In the genomic region with DNA sequence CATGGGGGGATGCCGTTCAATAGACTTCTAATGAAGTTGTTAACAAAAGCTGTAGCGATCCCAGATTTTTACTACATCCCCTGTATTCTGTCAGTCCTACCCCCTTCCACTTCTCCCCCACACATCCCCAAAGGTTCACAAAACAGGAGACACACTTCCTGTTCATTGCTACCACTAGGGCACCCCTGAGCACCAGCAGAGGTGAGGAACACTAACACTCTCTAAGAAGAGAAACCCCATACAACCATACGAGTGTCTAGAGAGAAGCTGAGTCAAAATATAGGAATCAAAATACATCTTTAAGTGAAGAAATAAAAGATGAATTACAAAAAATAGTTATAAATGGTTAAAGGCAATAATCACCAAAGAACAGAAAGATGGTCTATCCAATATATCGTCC, we compare ENCODE assay signal across 16 mouse cellular contexts. TPM values are rescaled to one million over a fixed set of nuclear protein-coding genes. Genes with fewer than 3 reads are reported as not detected.
DNase-seq lines count a peak whose midpoint lies in the region; ATAC-seq and TF ChIP-seq lines count a peak whose summit lies in the region.
"Had no signal": no experiment of that assay in that cellular context is flagged by ENCODE, and none has a peak within 500 bp of the region (broad histone marks: within the 10 kb centered on the region; RNA-seq: fewer than 3 reads in every experiment).

No protein-coding gene starts in this region.

- H3K9ac ChIP-seq in forebrain, postnatal 0 days = no peak overlapping the region
- H3K9ac ChIP-seq in forebrain, embryonic 13.5 days = no peak overlapping the region
- no peak overlapping the region for H3K9ac ChIP-seq in kidney, postnatal 0 days (ENCODE audit: low read depth, low read length)
- H3K9ac ChIP-seq in embryonic facial prominence, embryonic 14.5 days (ENCODE audit: low read depth, low read length) = no peak overlapping the region
- no peak overlapping the region for H3K9ac ChIP-seq in neural tube, embryonic 12.5 days
- H3K9ac ChIP-seq: heart, embryonic 13.5 days; limb, embryonic 15.5 days had no signal

- peak; percentile 24; the same call in 1 of the 2 replicates for TF ChIP-seq CTCF in forebrain, postnatal 0 days (IDR thresholded peaks at IDR 0.05; ENCODE audit: low read depth)
- TF ChIP-seq CTCF in kidney, postnatal 0 days (IDR thresholded peaks at IDR 0.05; ENCODE audit: low read depth) = peak; percentile 47; the same call in 1 of the 2 replicates

- WGBS in forebrain, postnatal 0 days = 50% methylated on average over 4 of the region's 4 CpGs
- WGBS in forebrain, embryonic 13.5 days = 67% methylated on average over 4 of the region's 4 CpGs
- 59% methylated on average over 4 of the region's 4 CpGs for WGBS in kidney, postnatal 0 days
- WGBS in embryonic facial prominence, embryonic 14.5 days = 62% methylated on average over 4 of the region's 4 CpGs
- 34% methylated on average over 4 of the region's 4 CpGs for WGBS in neural tube, embryonic 12.5 days

- no peaks in the 10 kb centered on the region for H3K9me3 ChIP-seq in forebrain, postnatal 0 days (ENCODE audit: low read length)
- H3K9me3 ChIP-seq in forebrain, embryonic 13.5 days (replicated peaks) = peaks cover 9% of the 10 kb centered on the region; the same call in 1 of the 2 replicates
- H3K9me3 ChIP-seq in kidney, postnatal 0 days (replicated peaks; ENCODE audit: low read length) = no peaks in the 10 kb centered on the region
- H3K9me3 ChIP-seq in embryonic facial prominence, embryonic 14.5 days (ENCODE audit: control insufficient read depth, low read length) = no peaks in the 10 kb centered on the region
- no peaks in the 10 kb centered on the region for H3K9me3 ChIP-seq in neural tube, embryonic 12.5 days
- H3K9me3 ChIP-seq: limb, embryonic 15.5 days had no signal

- H3K36me3 ChIP-seq in forebrain, postnatal 0 days (ENCODE audit: insufficient read depth) = no peaks in the 10 kb centered on the region
- H3K36me3 ChIP-seq in forebrain, embryonic 13.5 days (ENCODE audit: poor library complexity, severe bottlenecking) = no peaks in the 10 kb centered on the region
- no peaks in the 10 kb centered on the region for H3K36me3 ChIP-seq in kidney, postnatal 0 days (ENCODE audit: insufficient read depth, low read length)
- no peaks in the 10 kb centered on the region for H3K36me3 ChIP-seq in embryonic facial prominence, embryonic 14.5 days (ENCODE audit: control insufficient read depth, insufficient read depth, low read length)
- H3K36me3 ChIP-seq in neural tube, embryonic 12.5 days = no peaks in the 10 kb centered on the region
- H3K36me3 ChIP-seq: heart, embryonic 13.5 days; limb, embryonic 15.5 days had no signal

- H3K4me2 ChIP-seq in forebrain, postnatal 0 days (ENCODE audit: low read depth) = no peak overlapping the region
- H3K4me2 ChIP-seq in forebrain, embryonic 13.5 days = no peak overlapping the region
- no peak overlapping the region for H3K4me2 ChIP-seq in kidney, postnatal 0 days (ENCODE audit: low read length)
- no peak overlapping the region for H3K4me2 ChIP-seq in embryonic facial prominence, embryonic 14.5 days (ENCODE audit: low read depth, low read length)
- H3K4me2 ChIP-seq in neural tube, embryonic 12.5 days (replicated peaks) = no peak overlapping the region; the same call in 1 of the 2 replicates
- H3K4me2 ChIP-seq: heart, embryonic 13.5 days had no signal

- DNase-seq in forebrain, postnatal 0 days = no peak
- DNase-seq in kidney, postnatal 0 days (ENCODE audit: low spot score) = no peak
- DNase-seq in kidney, postnatal 10 days = no peak
- no peak for DNase-seq in embryonic facial prominence, embryonic 14.5 days (ENCODE audit: low spot score)
- no peak for DNase-seq in urinary bladder, postnatal 10 days (ENCODE audit: low spot score)
- no peak for DNase-seq in spleen, adult 18-20 months
- DNase-seq: adrenal gland, adult 8-10 months; cerebellum, adult 2 months; gastrocnemius, postnatal 25 days; lung, adult 2 months; thymus, postnatal 4 days had no signal

- H3K4me1 ChIP-seq in forebrain, postnatal 0 days (ENCODE audit: insufficient read depth) = no peaks in the 10 kb centered on the region
- H3K4me1 ChIP-seq in forebrain, embryonic 13.5 days = peaks cover 9% of the 10 kb centered on the region; the same call in 1 of the 2 replicates
- no peaks in the 10 kb centered on the region for H3K4me1 ChIP-seq in kidney, postnatal 0 days (replicated peaks; ENCODE audit: insufficient read depth, low read length)
- H3K4me1 ChIP-seq in embryonic facial prominence, embryonic 14.5 days (ENCODE audit: control insufficient read depth, insufficient read depth, low read length) = peaks cover 9% of the 10 kb centered on the region; the same call in 1 of the 2 replicates
- peaks cover 9% of the 10 kb centered on the region; the same call in 1 of the 2 replicates for H3K4me1 ChIP-seq in neural tube, embryonic 12.5 days

- no peak for ATAC-seq in forebrain, postnatal 0 days
- no peak for ATAC-seq in forebrain, embryonic 13.5 days
- no peak for ATAC-seq in kidney, postnatal 0 days (replicated peaks; ENCODE audit: low FRiP score, low read depth)
- no peak for ATAC-seq in embryonic facial prominence, embryonic 14.5 days (ENCODE audit: low read depth)
- peak; percentile 54; the same call in 1 of the 2 replicates for ATAC-seq in neural tube, embryonic 12.5 days (ENCODE audit: low FRiP score, low read depth)
- ATAC-seq: midbrain, embryonic 16.5 days had no signal

- H3K27me3 ChIP-seq in forebrain, postnatal 0 days (ENCODE audit: insufficient read depth, low read length) = no peaks in the 10 kb centered on the region
- H3K27me3 ChIP-seq in forebrain, embryonic 13.5 days = no peaks in the 10 kb centered on the region
- H3K27me3 ChIP-seq in kidney, postnatal 0 days (ENCODE audit: insufficient read depth, low read length) = no peaks in the 10 kb centered on the region
- no peaks in the 10 kb centered on the region for H3K27me3 ChIP-seq in embryonic facial prominence, embryonic 14.5 days (replicated peaks; ENCODE audit: control insufficient read depth, insufficient read depth, low read length)
- no peaks in the 10 kb centered on the region for H3K27me3 ChIP-seq in neural tube, embryonic 12.5 days (replicated peaks)
- H3K27me3 ChIP-seq: heart, embryonic 13.5 days had no signal

- H3K4me3 ChIP-seq in forebrain, postnatal 0 days (ENCODE audit: low read depth, low read length) = no peak overlapping the region
- no peak overlapping the region for H3K4me3 ChIP-seq in forebrain, embryonic 13.5 days
- H3K4me3 ChIP-seq in kidney, postnatal 0 days (replicated peaks; ENCODE audit: low read depth, low read length) = no peak overlapping the region
- no peak overlapping the region for H3K4me3 ChIP-seq in embryonic facial prominence, embryonic 14.5 days (ENCODE audit: low read depth, low read length)
- H3K4me3 ChIP-seq in neural tube, embryonic 12.5 days = no peak overlapping the region
- H3K4me3 ChIP-seq: heart, embryonic 13.5 days; limb, embryonic 15.5 days had no signal

- no peak overlapping the region for H3K27ac ChIP-seq in forebrain, postnatal 0 days (ENCODE audit: low read depth, low read length)
- H3K27ac ChIP-seq in forebrain, embryonic 13.5 days = no peak overlapping the region
- peak overlapping the region; percentile 42; the same call in 1 of the 2 replicates for H3K27ac ChIP-seq in kidney, postnatal 0 days
- H3K27ac ChIP-seq in embryonic facial prominence, embryonic 14.5 days (replicated peaks; ENCODE audit: low read depth, low read length) = 0 out of 2 replicates have a peak overlapping the region, but pooled peaks have one; percentile 8
- H3K27ac ChIP-seq in neural tube, embryonic 12.5 days = no peak overlapping the region
- H3K27ac ChIP-seq: heart, embryonic 13.5 days had no signal

RNA-seq across cellular contexts. Expression of gene Tanc1, which starts 49.6 kb away (rescaled TPM):
- total RNA-seq in forebrain, postnatal 0 days (2014; rRNA removed) = 4.3 and 5.0 TPM in 2 replicates
- polyA plus RNA-seq in forebrain, postnatal 0 days (2015; fragmentation: Nextera tagmentation; extraction: Ambion mirVana) = 1.3 and 2.9 TPM in 2 replicates
- 12.7 and 16.8 TPM in 2 replicates for polyA plus RNA-seq in forebrain, embryonic 13.5 days (2015; fragmentation: Nextera tagmentation; extraction: Ambion mirVana)
- 29.8 and 34.5 TPM in 2 replicates for polyA plus RNA-seq in kidney, postnatal 0 days (2015; fragmentation: Nextera tagmentation; extraction: Ambion mirVana)
- 22.7 and 24.8 TPM in 2 replicates for polyA plus RNA-seq in embryonic facial prominence, embryonic 14.5 days (2014; fragmentation: Nextera tagmentation; extraction: Ambion mirVana)
- polyA plus RNA-seq in neural tube, embryonic 12.5 days (2016; fragmentation: Nextera tagmentation; extraction: Ambion mirVana) = 15.9 and 16.1 TPM in 2 replicates

Comparison
In these comparisons a context has a peak if more than half of its experiments do, and no peak if none do; other contexts are left out.
1. H3K27ac ChIP-seq: peak in kidney, postnatal 0 days (single experiment) and embryonic facial prominence, embryonic 14.5 days (single experiment); none in forebrain, postnatal 0 days (single experiment), forebrain, embryonic 13.5 days (single experiment) and neural tube, embryonic 12.5 days (single experiment).